Mouse (Mus musculus) cerebellum, adult 9-10 months (tissue): ENCODE measurements around the gene Plxna2.
A peak's percentile ranks its signal among the peaks of the same experiment; 100 is the strongest.

Experiments
- DNase-seq: peaks from one replicate; pipeline ENCODE4 v3.0.0; 2022

The Plxna2 gene

GRCm38 (mm10) chr1:194623641-194624040 lies 5.6 kb downstream of the Plxna2 start:
- no peak for DNase-seq

GRCm38 (mm10) chr1:194624411-194624810 lies 6.4 kb downstream of the Plxna2 start:
- DNase-seq, result peak; percentile 58

- no peak for DNase-seq
Observed at GRCm38 (mm10) chr1:194624973-194625372, 7.0 kb downstream of the Plxna2 start.

- no peak for DNase-seq
Observed at GRCm38 (mm10) chr1:194626109-194626508, 8.1 kb downstream of the Plxna2 start.

- DNase-seq, result no peak
Observed at GRCm38 (mm10) chr1:194627286-194627685, 9.3 kb downstream of the Plxna2 start.

GRCm38 (mm10) chr1:194629135-194629689 lies 11.2 kb downstream of the Plxna2 start:
- DNase-seq, result no peak

GRCm38 (mm10) chr1:194630498-194631056 lies 12.6 kb downstream of the Plxna2 start:
- DNase-seq, result no peak

- no peak for DNase-seq
Observed at GRCm38 (mm10) chr1:194631574-194631973, 13.6 kb downstream of the Plxna2 start.

GRCm38 (mm10) chr1:194632029-194632428 lies 14.0 kb downstream of the Plxna2 start:
- no peak for DNase-seq

- no peak for DNase-seq
Observed at GRCm38 (mm10) chr1:194635411-194635810, 17.4 kb downstream of the Plxna2 start.

GRCm38 (mm10) chr1:194635942-194636341 lies 17.9 kb downstream of the Plxna2 start:
- DNase-seq, result no peak

GRCm38 (mm10) chr1:194637391-194638304 lies 19.6 kb downstream of the Plxna2 start:
- no peak for DNase-seq

GRCm38 (mm10) chr1:194641601-194642301 lies 23.7 kb downstream of the Plxna2 start:
- DNase-seq, result no peak

- DNase-seq, result no peak
Observed at GRCm38 (mm10) chr1:194642302-194642787, 24.3 kb downstream of the Plxna2 start.

GRCm38 (mm10) chr1:194643930-194644329 lies 25.9 kb downstream of the Plxna2 start:
- DNase-seq, result no peak

GRCm38 (mm10) chr1:194645898-194646297 lies 27.9 kb downstream of the Plxna2 start:
- DNase-seq, result no peak

GRCm38 (mm10) chr1:194650076-194650475 lies 32.1 kb downstream of the Plxna2 start:
- DNase-seq, result no peak

GRCm38 (mm10) chr1:194650566-194650965 lies 32.5 kb downstream of the Plxna2 start:
- no peak for DNase-seq

- DNase-seq, result no peak
Observed at GRCm38 (mm10) chr1:194651987-194652386, 34.0 kb downstream of the Plxna2 start.

- DNase-seq, result no peak
Observed at GRCm38 (mm10) chr1:194658459-194659160, 40.6 kb downstream of the Plxna2 start.

GRCm38 (mm10) chr1:194660426-194661119 lies 42.6 kb downstream of the Plxna2 start:
- DNase-seq, result no peak

GRCm38 (mm10) chr1:194663021-194663420 lies 45.0 kb downstream of the Plxna2 start:
- no peak for DNase-seq
